Mouse (Mus musculus): Measurements from ENCODE around the gene Htr2a.
A peak's percentile ranks its signal among the peaks of the same experiment; 100 is the strongest.

Gene Htr2a

DNA sequence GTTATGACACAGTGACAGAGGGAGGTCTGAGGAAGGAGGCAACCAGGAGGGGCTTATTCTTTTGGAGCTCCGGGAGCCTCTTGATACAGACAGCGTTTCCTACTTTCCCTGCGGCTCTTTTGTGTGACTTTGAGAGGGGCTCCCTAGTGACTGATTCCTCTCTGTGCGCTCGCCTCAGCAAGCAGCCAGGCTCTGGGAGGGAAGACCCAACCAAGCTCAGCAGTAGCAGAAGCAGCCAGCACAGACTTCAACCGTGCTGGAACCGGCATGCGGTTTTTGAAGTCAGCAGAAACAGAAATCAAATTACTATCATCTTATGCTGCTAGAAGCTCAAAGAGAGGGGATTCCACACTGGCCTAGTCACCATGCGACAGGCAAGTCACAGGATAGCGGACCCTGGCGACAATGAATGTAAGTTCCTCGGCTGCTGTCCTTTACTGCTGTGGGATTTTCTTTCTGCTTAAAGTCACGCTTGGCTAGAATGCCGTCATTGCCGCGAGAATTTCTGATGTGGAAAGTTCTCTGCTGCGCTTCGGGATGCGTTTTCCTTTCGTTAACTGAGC, at the start of gene Htr2a:
Gene Htr2a (plus strand): TSS at position 22 of the 563 bp plus-strand sequence.
- DNase-seq (ENCODE audit: extremely low spot score, low spot score), result peak; percentile 60

DNA sequence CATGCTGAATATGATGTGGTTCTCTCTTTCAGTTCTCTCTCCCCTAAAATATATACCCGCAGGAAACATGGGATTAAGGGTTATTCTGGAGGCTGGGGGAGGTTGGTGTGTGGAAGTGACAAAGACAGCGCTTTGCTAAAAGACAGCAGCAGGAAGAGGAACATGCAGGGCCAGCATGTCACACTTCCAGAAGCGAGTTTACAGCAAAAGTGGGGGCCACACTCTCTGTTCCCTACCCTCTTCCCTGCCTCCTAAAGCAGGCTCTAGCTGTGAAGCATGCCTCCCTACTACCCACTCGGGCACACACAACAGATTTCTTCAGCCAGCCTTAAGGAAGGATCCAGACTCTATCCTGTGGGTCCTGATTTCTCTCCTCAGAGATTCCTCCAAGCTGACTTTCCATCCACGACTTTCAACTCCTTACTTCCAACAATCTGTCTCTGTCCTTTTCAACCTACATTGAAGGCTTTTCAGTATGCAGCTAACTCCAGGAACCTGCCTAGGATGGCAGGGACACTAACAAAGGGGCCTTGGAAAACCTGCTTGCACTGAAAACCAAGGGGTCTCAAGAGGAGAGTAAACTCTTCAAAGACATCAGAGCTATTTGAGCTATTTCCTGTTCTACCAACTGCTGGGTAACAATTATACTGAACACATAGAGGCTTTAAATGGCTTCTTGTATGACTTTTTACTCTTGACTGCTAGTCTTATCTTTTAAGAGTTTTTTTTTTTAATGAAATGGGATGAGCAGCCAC, 39.1 kb upstream of the Htr2a start:
- no peak for DNase-seq (ENCODE audit: extremely low spot score, low spot score)

DNA sequence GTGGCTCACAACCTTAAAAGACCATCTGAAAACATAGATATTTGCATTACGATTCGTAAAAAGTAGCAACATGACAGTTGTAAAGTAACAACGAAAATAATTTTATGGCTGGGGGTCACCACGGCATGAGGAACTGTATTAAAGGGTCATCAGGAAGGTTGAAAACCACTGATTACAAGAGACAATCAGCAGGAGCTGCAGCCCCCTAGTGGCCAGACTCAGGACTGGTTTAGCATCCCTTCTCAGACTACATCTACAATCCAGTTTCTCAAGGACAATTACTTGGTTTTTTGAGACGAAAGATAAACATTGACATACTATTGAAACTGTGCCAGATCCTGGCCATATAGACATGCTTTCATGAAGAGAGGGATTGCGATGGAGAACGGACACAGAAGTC, 38.1 kb upstream of the Htr2a start:
- peak; percentile 32 for DNase-seq (ENCODE audit: extremely low spot score, low spot score)

DNA sequence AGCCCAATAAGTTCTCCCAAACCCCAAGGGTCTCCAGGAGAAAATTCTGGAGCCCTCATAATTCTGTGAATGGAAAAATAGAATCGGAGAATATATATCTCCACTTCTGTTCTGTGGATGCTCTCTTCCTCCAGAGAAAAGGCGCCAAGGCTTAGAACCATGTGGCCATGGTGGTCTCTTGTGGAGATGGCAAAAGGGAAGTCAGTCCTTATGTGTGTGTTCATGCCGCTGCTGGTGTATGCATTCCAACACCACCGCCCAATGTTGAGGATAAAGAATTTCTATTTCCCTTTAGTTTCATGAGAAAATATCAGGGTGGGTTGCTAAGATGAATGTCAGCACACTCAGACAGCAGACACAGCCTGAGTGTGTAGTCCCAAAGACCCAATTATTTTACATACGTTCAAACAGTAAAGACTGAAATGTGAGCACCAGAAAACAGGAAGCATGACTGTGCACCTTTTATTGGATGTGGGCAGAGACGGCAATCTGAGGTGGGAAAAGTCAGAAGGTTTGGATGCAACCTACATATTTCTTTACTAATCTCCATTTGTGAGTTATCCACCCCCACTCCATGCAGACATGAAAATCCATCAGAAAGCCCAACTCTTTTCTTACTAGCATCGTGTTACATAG, 37.4 kb upstream of the Htr2a start:
- DNase-seq (ENCODE audit: extremely low spot score, low spot score), result no peak

DNA sequence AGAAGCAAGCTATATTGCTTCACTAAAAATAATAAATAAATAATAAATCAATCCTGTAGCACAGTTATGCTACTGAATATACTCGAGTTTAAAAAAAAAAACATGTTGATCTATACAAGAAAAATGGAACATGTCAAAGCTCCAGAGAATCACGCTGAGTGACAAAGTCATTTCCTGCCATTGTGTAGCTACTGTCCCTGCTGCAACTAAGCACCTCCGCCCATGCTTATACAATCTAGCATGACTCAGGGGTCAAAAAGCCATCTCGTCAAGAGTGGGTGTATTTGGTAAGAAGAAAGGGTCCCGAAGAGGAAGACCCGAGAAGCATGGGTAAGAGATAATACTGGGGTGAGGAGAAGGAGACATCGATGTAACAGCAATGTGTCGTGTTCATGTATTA, 29.3 kb upstream of the Htr2a start:
- DNase-seq (ENCODE audit: extremely low spot score, low spot score), result no peak

DNA sequence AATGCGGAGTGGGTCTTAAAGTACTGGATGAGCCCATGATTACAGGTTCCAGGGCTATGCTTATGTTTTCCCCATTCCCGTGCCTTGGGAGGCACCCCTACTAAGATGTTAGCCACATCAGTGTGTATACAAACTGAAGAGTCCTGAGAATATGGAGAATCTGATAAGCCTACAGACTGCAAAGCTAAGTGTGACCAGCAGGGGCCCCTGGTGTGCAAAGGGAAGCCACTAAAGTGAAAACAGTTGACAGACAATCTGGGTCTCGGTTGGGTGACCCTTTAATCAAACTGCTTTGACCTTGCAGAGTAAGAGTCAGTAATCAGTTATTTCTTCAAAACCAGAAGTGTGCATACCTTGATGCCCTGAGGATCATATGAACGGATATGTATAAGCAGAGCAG, 21.8 kb upstream of the Htr2a start:
- DNase-seq (ENCODE audit: extremely low spot score, low spot score), result no peak

DNA sequence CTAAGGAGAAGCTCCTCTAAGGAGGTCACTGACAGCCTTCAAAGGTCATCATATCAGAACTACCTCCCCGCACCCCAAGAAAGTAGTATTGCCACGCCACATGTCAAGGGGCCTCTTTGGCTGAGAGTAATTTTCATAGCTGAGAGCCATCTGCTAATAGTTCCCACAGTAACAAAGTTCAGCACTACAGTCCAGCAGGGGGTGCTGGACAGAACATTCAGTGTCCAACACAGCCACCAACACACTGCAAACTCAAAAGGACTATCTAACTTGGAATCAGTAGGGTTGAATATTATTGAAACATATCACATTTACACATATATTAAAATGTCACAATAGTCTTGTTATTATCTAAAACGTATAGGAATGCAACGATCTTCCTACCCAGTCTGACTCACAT, 2.6 kb upstream of the Htr2a start:
- no peak for DNase-seq (ENCODE audit: extremely low spot score, low spot score)

DNA sequence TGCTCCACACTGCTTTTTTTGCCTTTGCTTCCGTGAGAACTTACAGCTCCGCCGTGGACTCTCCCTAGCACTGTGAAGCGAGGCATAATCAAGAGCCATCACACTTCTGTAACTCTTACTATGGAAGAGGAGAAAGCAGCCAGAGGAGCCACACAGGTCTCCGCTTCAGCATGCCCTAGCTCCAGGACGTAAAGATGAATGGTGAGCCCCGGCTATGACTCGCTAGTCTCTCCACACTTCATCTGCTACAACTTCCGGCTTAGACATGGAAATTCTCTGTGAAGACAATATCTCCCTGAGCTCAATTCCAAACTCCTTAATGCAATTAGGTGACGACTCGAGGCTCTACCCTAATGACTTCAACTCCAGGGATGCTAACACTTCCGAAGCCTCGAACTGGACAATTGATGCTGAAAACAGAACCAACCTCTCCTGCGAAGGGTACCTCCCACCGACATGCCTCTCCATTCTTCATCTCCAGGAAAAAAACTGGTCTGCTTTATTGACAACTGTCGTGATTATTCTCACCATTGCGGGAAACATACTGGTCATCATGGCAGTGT, 1.1 kb downstream of the Htr2a start:
- peak; percentile 30 for DNase-seq (ENCODE audit: extremely low spot score, low spot score)

DNA sequence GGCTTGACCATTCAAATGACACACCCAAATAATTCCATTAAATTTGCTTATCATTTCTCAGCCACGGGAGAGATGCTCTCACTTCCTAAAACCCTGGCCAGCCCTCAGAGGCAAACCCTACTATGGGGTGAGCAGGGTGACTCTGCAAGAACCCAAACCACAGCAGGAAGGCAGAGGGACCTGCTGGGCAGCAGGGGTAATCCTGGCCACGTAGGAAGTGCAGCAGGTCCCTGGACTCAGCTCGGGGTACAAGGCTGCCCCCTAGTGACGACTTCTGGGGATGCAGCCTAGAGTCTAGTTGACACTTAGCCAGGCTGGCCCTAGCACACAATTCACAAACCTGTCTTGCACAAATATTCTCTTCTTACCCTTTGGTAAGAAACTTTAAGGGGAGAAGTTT, 2.7 kb downstream of the Htr2a start:
- peak; percentile 86 for DNase-seq (ENCODE audit: extremely low spot score, low spot score)

DNA sequence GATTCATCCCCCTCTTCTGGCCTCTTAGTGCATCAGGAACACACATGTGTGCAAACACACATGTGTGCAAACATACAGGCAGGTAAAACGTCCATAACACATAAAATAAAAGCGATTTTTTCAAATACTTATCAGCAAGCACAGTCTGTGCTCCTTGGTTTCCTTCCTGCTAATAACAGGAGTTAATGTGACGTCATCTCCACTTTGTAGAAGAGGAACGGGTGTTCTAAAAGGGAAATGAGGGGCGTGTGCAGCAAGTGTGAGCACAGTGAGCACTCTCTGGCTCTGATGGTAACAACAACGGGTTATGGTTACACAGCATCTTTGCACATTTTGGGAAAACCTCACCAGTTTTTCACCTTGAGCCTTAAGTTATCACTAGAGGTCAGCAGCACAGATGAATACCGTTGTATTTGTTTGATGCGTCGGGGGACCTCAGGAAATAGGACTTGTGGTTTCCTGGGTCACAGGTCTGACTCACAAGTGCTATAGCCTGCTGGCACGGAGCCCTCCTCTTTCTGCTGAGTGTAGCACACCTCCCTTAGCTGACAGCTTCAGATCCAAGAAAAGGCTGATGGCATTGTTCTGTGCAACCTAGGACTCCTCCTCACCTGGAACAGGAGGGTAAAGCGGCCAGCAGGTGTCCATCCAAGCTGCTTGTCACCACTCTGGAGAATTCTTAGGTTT, 5.6 kb downstream of the Htr2a start:
- no peak for DNase-seq (ENCODE audit: extremely low spot score, low spot score)

DNA sequence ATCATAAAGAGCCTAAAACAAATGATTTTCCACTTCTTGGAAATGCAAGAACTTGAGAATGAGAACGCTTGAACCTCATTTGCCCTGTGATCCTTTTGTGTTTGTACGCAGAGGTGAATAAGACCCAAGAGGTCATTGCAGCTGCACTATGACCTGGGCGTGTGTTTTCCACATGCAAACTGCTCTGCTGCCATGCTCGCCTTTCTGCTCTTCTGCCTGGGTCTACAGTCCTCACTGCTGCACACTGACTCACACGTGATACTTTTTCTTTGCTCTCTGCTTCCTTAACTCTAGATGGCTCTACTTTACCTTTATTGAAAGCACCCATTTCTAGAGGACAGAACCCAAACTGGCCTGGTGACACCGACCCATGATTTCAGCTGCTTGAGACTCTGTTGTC, 9.4 kb downstream of the Htr2a start:
- DNase-seq (ENCODE audit: extremely low spot score, low spot score), result no peak

DNA sequence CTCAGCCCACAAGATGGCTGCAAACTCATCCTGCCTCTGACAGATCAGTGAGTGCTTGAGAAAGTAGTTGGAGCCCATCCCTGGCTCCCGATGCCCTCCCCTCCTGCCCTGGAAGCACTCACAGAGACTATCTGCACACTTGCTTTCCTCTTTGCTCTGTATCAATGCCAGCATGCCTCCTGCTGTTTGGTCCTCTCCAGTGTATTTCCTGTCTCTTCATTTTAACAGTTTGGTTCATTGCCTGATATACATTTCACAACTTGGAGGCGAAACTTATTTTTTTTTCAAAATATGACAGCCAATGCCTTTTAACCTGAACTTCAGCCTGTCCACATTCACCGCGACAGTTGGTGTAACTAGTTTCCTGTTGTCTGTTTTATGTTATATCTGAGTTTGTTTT, 11.0 kb downstream of the Htr2a start:
- DNase-seq (ENCODE audit: extremely low spot score, low spot score), result no peak

DNA sequence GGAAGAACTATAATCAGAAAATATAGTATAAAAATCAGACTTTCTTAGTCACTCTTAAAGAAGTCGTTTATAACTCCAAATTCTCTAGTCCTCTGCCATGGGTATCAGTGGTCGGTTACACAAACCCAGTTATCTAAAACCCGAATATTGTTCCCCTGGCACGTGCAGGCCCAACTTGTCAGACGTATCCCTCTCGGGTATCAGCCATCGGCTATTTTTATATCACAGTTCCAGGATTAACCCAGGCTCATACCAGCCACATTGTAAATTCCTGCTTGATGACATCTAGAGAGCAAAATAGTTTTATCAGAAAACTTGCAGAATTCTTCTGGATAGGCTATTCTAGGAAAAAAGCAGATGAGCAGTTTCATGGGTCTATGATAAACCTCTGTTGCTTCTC, 16.6 kb downstream of the Htr2a start:
- no peak for DNase-seq (ENCODE audit: extremely low spot score, low spot score)

DNA sequence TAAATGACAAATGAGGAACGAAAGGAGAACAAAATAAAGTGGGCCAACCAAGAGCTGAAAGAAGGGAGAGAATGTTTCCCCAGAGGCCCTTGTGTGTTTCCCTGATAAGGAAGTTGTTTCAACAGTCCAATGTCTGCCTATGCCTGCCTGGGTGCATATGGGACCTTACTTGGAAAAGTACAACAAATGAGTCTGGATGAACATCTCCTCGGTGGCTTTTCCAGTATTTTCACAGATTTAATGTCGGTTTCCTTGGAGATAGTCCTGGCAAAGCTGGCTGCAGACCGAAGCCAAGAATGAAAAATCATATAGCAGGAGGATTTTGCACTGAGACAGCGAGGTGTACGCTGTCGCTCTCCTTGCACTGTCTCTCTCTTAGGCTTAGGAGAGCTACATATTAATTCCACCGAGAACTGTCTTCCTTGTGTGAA, 18.8 kb downstream of the Htr2a start:
- no peak for DNase-seq (ENCODE audit: extremely low spot score, low spot score)

DNA sequence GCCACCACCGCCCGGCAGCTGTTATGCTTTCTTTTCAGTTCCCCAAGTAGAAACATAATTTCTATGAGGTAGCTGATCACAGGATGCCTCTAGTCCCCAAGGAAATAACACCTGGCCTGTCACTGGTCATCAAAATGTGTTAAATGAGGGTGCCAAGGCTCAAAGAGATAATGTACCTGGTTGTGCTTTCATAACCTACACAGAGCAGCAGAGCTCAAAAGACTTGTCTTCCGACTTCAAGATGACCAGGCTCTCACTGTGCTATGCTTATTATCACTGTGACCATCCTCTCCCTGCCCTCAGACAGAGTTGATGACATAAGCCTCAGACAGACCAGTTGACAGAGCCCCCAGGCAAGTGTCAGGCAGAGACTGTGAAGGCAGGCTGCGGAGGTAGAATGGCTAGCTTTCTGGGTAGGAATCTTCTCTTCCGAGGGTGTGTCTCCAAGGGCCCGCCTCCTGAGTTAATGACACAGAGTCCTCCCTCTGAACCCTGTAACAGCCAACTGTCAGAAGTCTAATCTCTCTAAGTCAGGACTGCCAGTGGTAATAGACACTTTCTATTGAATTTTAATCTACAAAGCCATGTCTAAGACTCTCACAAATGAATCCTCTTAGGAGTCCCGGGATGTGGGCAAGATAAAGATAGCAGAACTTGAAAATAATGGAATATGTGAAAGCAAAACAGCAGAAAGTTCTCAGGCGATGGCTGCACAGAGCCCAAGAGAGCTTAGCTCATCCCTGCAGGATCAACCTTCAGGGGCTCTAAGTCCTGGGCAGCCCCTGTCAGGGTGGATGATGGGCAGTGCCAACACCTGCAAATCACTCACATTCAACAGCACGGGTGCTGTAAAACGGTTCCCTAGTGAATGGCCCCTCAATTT, 31.7 kb downstream of the Htr2a start:
- DNase-seq (ENCODE audit: extremely low spot score, low spot score), result no peak

DNA sequence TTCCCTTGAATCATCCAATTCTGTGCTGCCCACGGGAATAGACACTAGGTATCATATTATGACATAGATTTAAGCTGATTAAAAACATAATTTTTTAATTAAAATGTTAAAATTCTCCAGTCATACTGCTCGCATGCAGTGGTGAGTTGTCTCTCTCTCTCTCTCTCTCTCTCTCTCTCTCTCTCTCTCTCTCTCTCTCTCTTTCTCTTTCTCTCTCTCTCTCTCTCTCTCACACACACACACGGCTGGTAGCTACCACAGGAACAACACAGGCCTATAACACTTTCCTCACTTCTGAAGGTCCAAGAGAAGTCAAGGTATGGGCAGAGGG, 32.3 kb downstream of the Htr2a start:
- no peak for DNase-seq (ENCODE audit: extremely low spot score, low spot score)

DNA sequence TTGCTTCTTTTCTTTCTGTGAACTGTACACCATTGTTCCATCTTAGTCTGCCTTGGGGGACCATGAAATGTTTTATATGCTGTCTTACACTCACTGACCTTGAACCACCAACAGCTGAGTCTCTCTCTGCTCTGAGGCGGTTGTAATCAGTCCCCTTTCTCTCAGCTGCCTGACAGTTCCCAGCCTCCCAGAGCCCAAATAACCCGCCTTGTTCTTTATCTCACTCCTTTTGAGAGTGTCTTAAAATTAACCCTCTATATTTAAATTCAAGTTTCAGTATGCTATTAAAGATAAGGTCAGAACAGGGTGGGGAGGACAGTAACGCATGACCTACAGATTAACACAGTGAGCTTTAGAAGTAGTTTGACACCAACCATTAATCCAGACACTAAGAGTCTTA, 32.9 kb downstream of the Htr2a start:
- no peak for DNase-seq (ENCODE audit: extremely low spot score, low spot score)

DNA sequence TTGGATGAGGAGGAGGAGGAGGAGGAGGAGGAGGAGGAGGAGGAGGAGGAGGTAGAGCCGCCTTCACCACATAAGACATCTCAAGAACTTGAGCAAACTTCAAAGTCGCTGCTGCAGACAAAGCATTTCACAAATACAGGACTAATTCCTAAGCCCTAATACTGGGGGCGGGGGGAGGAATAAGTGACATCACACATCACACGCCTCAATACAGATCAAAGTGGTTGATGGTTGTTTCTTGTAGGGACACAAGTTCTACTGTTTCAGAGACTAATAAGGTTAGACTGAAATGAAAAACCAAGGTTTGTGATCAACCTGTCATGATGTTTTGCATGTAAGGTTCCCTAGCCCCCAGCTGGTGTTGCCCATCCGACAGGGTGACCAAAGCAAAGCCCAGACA, 39.2 kb downstream of the Htr2a start:
- no peak for DNase-seq (ENCODE audit: extremely low spot score, low spot score)

DNA sequence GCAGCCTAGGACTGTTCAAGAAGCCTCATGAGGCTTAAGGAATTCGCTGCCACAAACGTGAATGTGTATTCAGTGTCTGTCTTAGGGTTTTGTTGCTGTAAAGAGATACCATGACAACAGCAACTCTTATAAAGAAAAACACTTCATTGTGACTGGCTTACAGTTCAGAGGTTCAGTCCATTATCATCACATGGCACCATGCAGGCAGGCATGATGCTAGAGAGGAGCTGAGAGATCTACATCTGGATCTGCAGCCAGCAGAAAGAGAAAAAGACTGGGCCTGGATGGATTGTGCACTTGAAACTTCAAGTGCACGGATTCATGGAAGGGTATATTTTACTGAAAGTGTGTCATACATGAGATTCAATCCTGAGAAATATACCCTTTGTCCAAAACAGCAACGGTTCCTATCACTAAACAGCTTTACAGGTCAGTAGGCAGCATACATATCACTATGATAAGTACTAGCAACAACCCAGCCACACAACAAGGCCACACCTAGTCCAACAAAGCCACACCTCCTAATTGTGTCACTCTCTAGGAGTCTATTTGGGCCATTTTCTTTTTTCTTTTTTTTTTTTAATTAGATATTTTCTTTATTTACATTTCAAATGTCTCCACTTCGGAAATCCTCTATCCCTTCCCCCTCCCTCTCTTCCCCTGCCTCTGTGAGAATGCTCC, 43.8 kb downstream of the Htr2a start:
- DNase-seq (ENCODE audit: extremely low spot score, low spot score), result no peak

DNA sequence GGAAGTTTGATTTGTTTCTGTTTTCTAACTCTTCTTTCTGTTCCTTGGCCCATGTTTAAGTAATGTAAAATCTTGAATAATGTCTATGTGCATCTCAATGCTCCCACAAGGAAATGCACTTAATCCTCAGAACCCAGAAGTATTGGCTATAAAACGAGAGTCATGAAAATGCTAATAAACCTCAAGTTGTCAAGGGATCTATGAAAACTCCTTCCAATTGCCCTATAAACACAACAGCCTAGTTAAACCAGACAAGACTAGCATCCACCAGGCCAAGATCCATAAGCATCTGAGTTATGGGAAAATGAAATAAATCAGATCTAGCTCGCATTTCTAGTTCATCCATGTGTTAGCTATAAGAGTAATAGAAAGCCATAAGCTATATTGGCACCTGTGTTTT, 51.3 kb downstream of the Htr2a start:
- DNase-seq (ENCODE audit: extremely low spot score, low spot score), result no peak

DNA sequence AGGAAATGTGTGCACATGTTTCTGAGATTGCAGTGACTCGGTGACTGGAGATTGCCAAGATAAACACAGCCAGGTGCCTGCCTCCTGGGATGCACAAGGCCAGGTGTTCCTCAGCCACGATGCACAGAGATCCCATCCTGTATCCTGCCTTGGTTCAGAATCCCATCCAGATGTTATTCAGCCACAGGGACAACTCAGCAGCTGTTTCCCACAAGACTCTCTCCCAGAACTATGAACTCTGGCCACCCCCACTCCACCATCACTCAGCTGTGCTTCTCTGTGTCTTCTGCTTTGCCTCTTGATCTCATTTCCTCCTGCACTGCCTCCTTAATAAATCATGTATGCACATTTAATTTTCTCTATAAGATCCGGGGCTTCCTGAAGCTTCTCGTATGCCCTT, 56.1 kb downstream of the Htr2a start:
- no peak for DNase-seq (ENCODE audit: extremely low spot score, low spot score)

All from neural tube, embryonic 10.5 days (tissue).